Mouse (Mus musculus): ENCODE data around the gene Ttll11. TPM values are rescaled to one million over a fixed set of nuclear protein-coding genes. Genes with fewer than 3 reads are reported as not detected.

Ttll11 gene
- total RNA-seq, 2 experiments from 2014 or later, result 1.7 to 2.1 TPM

Other genes with a start within 250 kb of the Ttll11 start
- 100 to 1,000 TPM; 309 to 366 TPM for gene Ndufa8, start 69.5 kb upstream of the Ttll11 start, total RNA-seq (2021)
- not detected for gene Morn5, start 69.5 kb upstream of the Ttll11 start, total RNA-seq (2021)
- 1 to 10 TPM in 1 of 2 experiments, under 1 TPM in 1; 0.94 to 1.4 TPM for gene Lhx6, start 125.5 kb upstream of the Ttll11 start, total RNA-seq (2021)
- 10 to 100 TPM; 12.9 to 14.8 TPM for gene Mrrf, start 156.5 kb upstream of the Ttll11 start, total RNA-seq (2021)
- gene Rbm18, start 156.9 kb upstream of the Ttll11 start, total RNA-seq (2021), result 10 to 100 TPM; 31.4 to 34.1 TPM

Measured in gastrocnemius, adult 18-20 months (tissue).